Mouse (Mus musculus): ENCODE measurements around the gene A830031A19Rik.

GRCm38 (mm10) chr11:24083076-24083405, 8.2 kb upstream of the A830031A19Rik start:
- TF ChIP-seq POLR2A (IDR thresholded peaks at IDR 0.05; ENCODE audit: low read depth, low read length), result no peak
- TF ChIP-seq CTCF (IDR thresholded peaks at IDR 0.05; ENCODE audit: extremely low read depth, insufficient read length, insufficient replicate concordance, low read depth, low read length), result no peak
